Mouse (Mus musculus) heart, embryonic 11.5 days (tissue): ENCODE results near the gene Syce2. TPM values are rescaled to one million over a fixed set of nuclear protein-coding genes. Genes with fewer than 3 reads are reported as not detected.
"Not testable (repeated sequence)": the region's sequence is repeated elsewhere in the genome, so short reads cannot be mapped to it uniquely, and the experiment has no call there.

Source experiments
- ATAC-seq: fragments of 200-750 bp; cut with Nextera tagmentation; replicated peaks from 2 replicates; pipeline ENCODE4 v1.8.0; 2017; ENCODE audit warnings: moderate library complexity; ENCODE audit not compliant: insufficient number of reproducible peaks, low FRiP score, low TSS enrichment
- H3K27ac ChIP-seq: fragments of 300-500 bp; sonication (generic); 2 replicates; pipeline ENCODE4 v1.5.1; 2014; ENCODE audit warnings: mild to moderate bottlenecking, low read depth, low read length
- H3K27me3 ChIP-seq: fragments of 300-500 bp; sonication (generic); 2 replicates; pipeline ENCODE4 v1.6.1; 2014; ENCODE audit warnings: mild to moderate bottlenecking, low read length, mixed read lengths; ENCODE audit not compliant: control insufficient read depth, insufficient read depth
- H3K36me3 ChIP-seq: fragments of 300-500 bp; sonication (generic); 2 replicates; pipeline ENCODE4 v1.6.1; 2014; ENCODE audit warnings: mild to moderate bottlenecking, low read length, moderate library complexity, mixed read lengths; ENCODE audit not compliant: control insufficient read depth, insufficient read depth
- H3K4me1 ChIP-seq: fragments of 300-500 bp; sonication (generic); 2 replicates; pipeline ENCODE4 v1.6.1; 2014; ENCODE audit warnings: low read length; ENCODE audit not compliant: control insufficient read depth, insufficient read depth
- H3K4me2 ChIP-seq: fragments of 300-500 bp; sonication (generic); 2 replicates; pipeline ENCODE4 v1.6.1; 2014; ENCODE audit warnings: mild to moderate bottlenecking, moderate library complexity
- H3K4me3 ChIP-seq: fragments of 300-500 bp; sonication (generic); 2 replicates; pipeline ENCODE4 v1.5.1; 2014; ENCODE audit warnings: low read depth, low read length
- H3K9ac ChIP-seq: fragments of 300-500 bp; sonication (generic); 2 replicates; pipeline ENCODE4 v1.6.1; 2014; ENCODE audit warnings: mild to moderate bottlenecking, low read depth, low read length, moderate library complexity
- H3K9me3 ChIP-seq: fragments of 300-500 bp; sonication (generic); replicated peaks from 2 replicates; pipeline ENCODE4 v1.6.1; 2016; ENCODE audit warnings: low read length; ENCODE audit not compliant: control insufficient read depth
- WGBS: fragments of 180-500 bp; shearing (Covaris S2); extraction: QIAGEN DNeasy Blood & Tissue Kit; methylation state at CpG from one replicate; pipeline ENCODE4 v1.1.7; 2014; ENCODE audit not compliant: insufficient replicate concordance; 5-methylcytosine and 5-hydroxymethylcytosine counted together
- polyA plus RNA-seq: library from polyadenylated mRNA; unstranded; fragments of >200 nt; fragmentation: Nextera tagmentation; extraction: Ambion mirVana; gene quantifications from 2 replicates; pipeline ENCODE4 v1.2.1, GENCODE M21; 2014

Syce2 gene
- polyA plus RNA-seq, 1 experiment from 2014 or later = 49.6 TPM

DNA sequence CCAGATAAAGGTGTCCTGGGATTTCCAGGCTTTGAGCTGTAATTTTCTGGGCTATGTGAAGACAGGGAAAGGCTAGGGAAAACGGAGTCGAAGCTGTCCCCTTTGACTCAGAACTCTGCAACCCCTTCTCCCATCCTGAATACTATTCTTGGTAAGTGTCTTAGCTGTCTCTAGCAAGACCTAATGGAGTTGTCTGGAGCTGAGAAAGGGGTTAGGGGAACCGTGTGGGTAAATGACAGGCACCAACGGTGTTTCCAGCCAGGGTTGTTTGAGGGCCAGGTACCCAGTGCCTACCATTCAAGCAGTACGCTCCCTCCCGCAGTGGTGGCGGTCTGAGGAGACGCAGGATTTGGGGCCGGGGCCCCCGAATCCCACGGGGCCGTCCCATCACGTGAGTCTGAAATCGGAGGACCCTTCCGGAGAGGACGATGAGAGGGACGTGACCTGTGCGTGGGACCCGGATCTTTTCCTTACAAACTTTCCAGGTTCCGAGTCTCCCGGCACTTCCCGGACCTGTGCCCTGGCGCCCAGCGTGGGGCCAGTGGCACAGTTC lies 30.5 kb downstream of the Syce2 start:
- H3K4me2 ChIP-seq = peak overlapping the region; percentile 99
- no peak for ATAC-seq
- no peaks in the 10 kb centered on the region for H3K36me3 ChIP-seq
- H3K9ac ChIP-seq = peak overlapping the region; percentile 88
- peaks cover 9% of the 10 kb centered on the region for H3K4me1 ChIP-seq
- peaks cover 11% of the 10 kb centered on the region for H3K27me3 ChIP-seq
- H3K27ac ChIP-seq = peak overlapping the region; percentile 90
- WGBS = 2% methylated on average over 24 of the region's 24 CpGs
- H3K9me3 ChIP-seq = no peaks in the 10 kb centered on the region
- H3K4me3 ChIP-seq = peak overlapping the region; percentile 77

DNA sequence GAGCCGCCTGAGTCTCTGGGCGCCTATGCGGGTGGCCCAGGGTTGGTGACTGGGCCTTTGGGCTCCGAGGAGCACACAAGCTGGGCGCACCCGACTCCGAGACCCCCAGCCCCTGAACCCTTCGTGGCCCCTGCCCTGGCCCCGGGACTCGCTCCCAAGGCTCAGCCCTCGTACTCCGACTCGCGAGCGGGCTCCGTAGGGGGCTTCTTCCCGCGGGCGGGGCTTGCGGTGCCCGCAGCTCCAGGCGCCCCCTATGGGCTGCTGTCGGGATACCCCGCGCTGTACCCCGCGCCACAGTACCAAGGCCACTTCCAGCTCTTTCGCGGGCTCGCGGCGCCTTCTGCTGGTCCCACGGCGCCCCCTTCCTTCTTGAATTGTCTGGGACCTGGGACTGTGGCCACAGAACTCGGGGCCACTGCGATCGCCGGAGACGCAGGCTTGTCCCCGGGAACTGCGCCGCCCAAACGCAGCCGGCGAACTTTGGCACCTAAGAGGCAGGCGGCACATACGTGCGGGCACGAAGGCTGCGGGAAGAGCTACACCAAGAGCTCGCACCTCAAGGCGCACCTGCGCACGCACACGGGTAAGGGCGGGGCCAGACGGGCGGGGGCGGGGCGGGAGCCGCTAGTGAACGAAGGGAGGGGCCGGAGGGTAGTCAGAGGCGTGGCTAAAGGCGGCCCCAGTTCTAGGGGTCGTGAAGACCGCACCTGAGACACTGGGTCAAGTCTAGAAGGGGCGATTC lies 31.2 kb downstream of the Syce2 start:
- peaks cover 9% of the 10 kb centered on the region for H3K4me1 ChIP-seq
- H3K4me3 ChIP-seq = peak overlapping the region; percentile 77
- H3K9me3 ChIP-seq = no peaks in the 10 kb centered on the region
- no peaks in the 10 kb centered on the region for H3K36me3 ChIP-seq
- peak overlapping the region; percentile 88 for H3K9ac ChIP-seq
- peak overlapping the region; percentile 99 for H3K4me2 ChIP-seq
- ATAC-seq = peak; percentile 81
- peak overlapping the region; percentile 90 for H3K27ac ChIP-seq
- WGBS = under 1% methylated on average over 67 of the region's 68 CpGs
- H3K27me3 ChIP-seq = peaks cover 11% of the 10 kb centered on the region

GRCm38 (mm10) chr8:84904351-84904750 lies 32.4 kb downstream of the Syce2 start:
- ATAC-seq = no peak
- Histone ChIP-seq H3K9me3 (no peaks in the 10 kb centered on the region), H3K4me2 (no peak overlapping the region), H3K27me3 (peaks cover 14% of the 10 kb centered on the region), H3K36me3 (no peaks in the 10 kb centered on the region), H3K4me3 (no peak overlapping the region), H3K27ac (no peak overlapping the region), H3K9ac (no peak overlapping the region), H3K4me1 (peaks cover 12% of the 10 kb centered on the region)
- 86% methylated on average over 7 of the region's 7 CpGs for WGBS

DNA sequence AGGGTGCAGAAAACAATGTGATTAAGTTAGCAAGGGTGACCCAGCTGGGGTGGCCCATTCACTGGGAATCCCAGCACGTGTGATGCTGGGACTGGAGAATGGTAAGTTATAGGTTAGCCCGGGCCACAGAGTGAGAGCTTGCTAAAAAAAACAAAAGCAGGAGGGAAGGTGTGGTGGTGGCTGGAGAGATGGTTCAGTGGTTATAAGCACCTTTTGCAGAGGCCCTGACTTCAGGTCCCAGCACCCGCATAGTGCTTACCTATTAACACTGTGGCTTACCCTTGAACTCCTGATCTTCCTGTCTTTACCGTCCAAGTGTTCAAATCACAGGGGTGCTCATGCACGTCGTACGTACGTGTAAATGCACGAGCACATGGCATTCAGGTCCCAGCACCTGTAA lies 35.1 kb downstream of the Syce2 start:
- H3K36me3 ChIP-seq = no peaks in the 10 kb centered on the region
- WGBS = 89% methylated on average over 9 of the region's 9 CpGs
- no peak for ATAC-seq
- H3K9me3 ChIP-seq = no peaks in the 10 kb centered on the region
- peaks cover 34% of the 10 kb centered on the region for H3K27me3 ChIP-seq
- no peak overlapping the region for H3K27ac ChIP-seq
- no peak overlapping the region for H3K9ac ChIP-seq
- no peak overlapping the region for H3K4me2 ChIP-seq
- H3K4me3 ChIP-seq = no peak overlapping the region
- peaks cover 12% of the 10 kb centered on the region for H3K4me1 ChIP-seq

GRCm38 (mm10) chr8:84907493-84907892 lies 35.6 kb downstream of the Syce2 start:
- H3K9me3 ChIP-seq = no peaks in the 10 kb centered on the region
- no peak overlapping the region for H3K27ac ChIP-seq
- H3K36me3 ChIP-seq = no peaks in the 10 kb centered on the region
- no peak overlapping the region for H3K4me3 ChIP-seq
- no peak overlapping the region for H3K4me2 ChIP-seq
- 78% methylated on average over 8 of the region's 8 CpGs for WGBS
- ATAC-seq = no peak
- peaks cover 12% of the 10 kb centered on the region for H3K4me1 ChIP-seq
- no peak overlapping the region for H3K9ac ChIP-seq
- H3K27me3 ChIP-seq = peaks cover 37% of the 10 kb centered on the region

DNA sequence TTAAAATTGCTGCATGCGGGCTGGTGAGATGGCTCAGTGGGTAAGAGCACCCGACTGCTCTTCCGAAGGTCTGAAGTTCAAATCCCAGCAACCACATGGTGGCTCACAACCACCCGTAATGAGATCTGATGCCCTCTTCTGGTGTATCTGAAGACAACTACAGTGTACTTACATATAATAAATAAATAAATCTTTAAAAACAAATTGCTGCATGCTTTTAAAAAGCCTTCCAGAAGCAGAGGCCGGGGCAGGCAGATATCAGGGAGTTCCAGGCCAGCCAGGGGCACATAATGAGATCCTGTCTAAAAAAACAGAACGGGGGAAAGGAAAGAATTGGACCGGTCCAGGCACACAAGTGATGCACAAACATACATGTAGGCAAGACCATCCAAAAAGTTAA lies 36.1 kb downstream of the Syce2 start:
- H3K9me3 ChIP-seq, H3K27ac ChIP-seq, ATAC-seq, H3K36me3 ChIP-seq, H3K9ac ChIP-seq: not testable (repeated sequence)
- Histone ChIP-seq H3K4me1 (peaks cover 14% of the 10 kb centered on the region), H3K4me2 (peak overlapping the region; percentile 92), H3K27me3 (peaks cover 39% of the 10 kb centered on the region), H3K4me3 (peak overlapping the region; percentile 54)
- 25% methylated on average over 7 of the region's 7 CpGs for WGBS

- H3K4me1 ChIP-seq = peaks cover 11% of the 10 kb centered on the region
- ATAC-seq = peak; percentile 88
- H3K4me2 ChIP-seq = peak within 1 kb of the TSS; percentile 92
- no peaks in the 10 kb centered on the region for H3K36me3 ChIP-seq
- H3K27ac ChIP-seq = 0 out of 2 replicates have a peak within 1 kb of the TSS, but pooled peaks have one; percentile 2
- H3K9me3 ChIP-seq = no peaks in the 10 kb centered on the region
- 1% methylated on average over 45 of the region's 45 CpGs for WGBS
- peak within 1 kb of the TSS; percentile 72 for H3K9ac ChIP-seq
- H3K4me3 ChIP-seq = peak within 1 kb of the TSS; percentile 54
- peaks cover 44% of the 10 kb centered on the region for H3K27me3 ChIP-seq
Observed at GRCm38 (mm10) chr8:84908421-84909161, 36.7 kb downstream of the Syce2 start, which contains the start of gene Dnase2a. Gene Dnase2a (plus strand): TSS chr8:84908560.

DNA sequence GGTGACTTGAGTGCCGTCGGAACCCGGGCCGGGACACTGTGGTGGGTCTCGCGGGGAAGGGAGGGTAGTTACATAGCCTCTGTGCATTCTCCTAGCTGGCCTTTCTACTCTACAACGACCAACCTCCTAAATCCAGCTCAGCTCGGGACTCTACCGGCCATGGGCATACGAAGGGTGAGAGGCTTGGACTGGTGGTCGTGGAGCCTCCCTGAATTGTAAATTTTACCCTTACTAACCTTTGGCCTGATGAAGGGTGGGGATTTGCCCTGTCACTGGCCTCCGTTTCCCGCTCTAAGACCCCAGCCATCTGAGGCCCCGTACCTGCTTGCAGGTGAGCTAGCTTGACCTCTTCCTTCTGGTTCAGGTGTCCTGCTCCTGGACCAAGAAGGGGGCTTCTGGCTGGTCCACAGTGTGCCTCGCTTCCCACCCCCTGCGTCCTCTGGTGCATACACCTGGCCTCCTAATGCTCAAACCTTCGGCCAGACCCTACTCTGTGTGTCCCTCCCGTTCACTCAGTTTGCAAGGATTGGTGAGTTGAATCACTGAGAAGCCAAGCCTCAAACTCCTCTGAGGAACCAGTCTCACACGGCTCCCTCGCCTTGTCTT lies 37.4 kb downstream of the Syce2 start:
- Histone ChIP-seq H3K9ac (peak overlapping the region; percentile 72), H3K9me3 (no peaks in the 10 kb centered on the region), H3K27me3 (peaks cover 50% of the 10 kb centered on the region), H3K4me3 (peak overlapping the region; percentile 54), H3K4me1 (peaks cover 9% of the 10 kb centered on the region), H3K36me3 (no peaks in the 10 kb centered on the region), H3K27ac (no peak overlapping the region), H3K4me2 (peak overlapping the region; percentile 92)
- ATAC-seq = no peak
- 47% methylated on average over 20 of the region's 20 CpGs for WGBS
